Mouse (Mus musculus) testis, adult 2 months (tissue): ENCODE results near the gene Faim.

ENCODE experiments used
- CTCF ChIP-seq: fragments of 200-500 bp; IDR thresholded peaks from 2 replicates; pipeline ENCODE4 v1.5.1; 2012; ENCODE audit warnings: low read depth, mild to moderate bottlenecking, inconsistent platforms, low read length, moderate library complexity; ENCODE audit not compliant: control insufficient read depth, insufficient read depth, insufficient replicate concordance
- POLR2A ChIP-seq: fragments of 200-500 bp; IDR thresholded peaks from 2 replicates; pipeline ENCODE4 v1.6.1; 2012; ENCODE audit warnings: low read depth, mild to moderate bottlenecking, inconsistent platforms, low read length, moderate library complexity; ENCODE audit not compliant: control insufficient read depth

DNA sequence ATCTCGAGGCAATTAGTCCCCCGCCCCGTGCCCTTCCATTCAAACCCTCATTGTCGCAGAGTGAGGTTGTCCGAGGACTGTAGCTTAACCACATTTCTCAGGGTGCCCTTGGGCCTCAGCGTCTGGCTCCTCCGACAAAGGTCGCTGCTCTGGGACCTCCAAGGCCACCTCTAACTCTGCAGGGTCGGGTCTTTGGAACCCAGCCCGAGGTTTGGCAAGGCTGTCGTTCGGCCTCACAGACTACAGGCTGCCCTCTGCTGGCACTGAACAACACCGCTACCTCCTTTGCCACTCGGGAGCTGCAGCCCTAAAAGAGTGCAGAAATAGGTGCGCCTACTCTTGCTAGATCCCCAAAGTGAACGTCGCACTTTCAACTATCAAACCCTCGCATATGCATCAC, 21.1 kb upstream of the Faim start:
- TF ChIP-seq CTCF: peak; percentile 37; the same call in 1 of the 2 replicates
- no peak for TF ChIP-seq POLR2A
